Comparison of ENCODE assay signal across 17 mouse cellular contexts in the genomic region with DNA sequence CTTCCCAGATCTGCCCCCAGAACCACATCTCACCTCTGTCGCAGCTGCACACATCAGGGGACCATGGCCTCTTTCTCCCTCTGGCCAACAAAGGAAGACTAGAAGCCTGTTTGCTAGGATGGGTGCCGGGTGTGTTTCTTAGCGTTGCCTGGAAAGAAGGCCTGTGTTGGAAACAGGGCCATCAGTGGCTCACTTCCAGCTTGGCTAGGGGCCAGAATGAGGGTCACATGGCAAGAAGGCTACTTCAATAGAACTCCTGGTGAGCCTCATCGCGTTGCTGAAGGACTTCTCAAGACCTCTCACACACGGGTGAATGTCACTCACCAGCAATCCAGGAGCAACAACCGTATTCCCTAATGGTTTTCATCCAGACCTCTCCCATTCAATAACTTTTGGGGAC.
DNase-seq lines count a peak whose midpoint lies in the region; ATAC-seq and TF ChIP-seq lines count a peak whose summit lies in the region.
"Had no signal": no experiment of that assay in that cellular context is flagged by ENCODE, and none has a peak within 500 bp of the region (broad histone marks: within the 10 kb centered on the region; RNA-seq: fewer than 3 reads in every experiment).

No protein-coding gene starts in this region.

- TF ChIP-seq CTCF in brain, embryonic 14.5 days (IDR thresholded peaks at IDR 0.05; ENCODE audit: borderline replicate concordance, extremely low read depth, insufficient read depth, insufficient read length) = no peak

- peaks cover 4% of the 10 kb centered on the region; the same call in 1 of the 2 replicates for H3K27me3 ChIP-seq in midbrain, embryonic 14.5 days (ENCODE audit: control insufficient read depth, insufficient read depth, low read length)
- H3K27me3 ChIP-seq in midbrain, embryonic 10.5 days (ENCODE audit: low read depth, poor library complexity, severe bottlenecking) = peaks cover 38% of the 10 kb centered on the region
- H3K27me3 ChIP-seq: embryonic facial prominence, embryonic 15.5 days; Patski had no signal

- DNase-seq in cerebellum, adult 9-10 months = peak; percentile 6
- no peak for DNase-seq in cerebellum, adult 11 months
- DNase-seq in kidney, postnatal 10 days = peak; percentile 37
- no peak for DNase-seq in kidney, adult 8-10 months
- DNase-seq in midbrain, embryonic 14.5 days = peak; percentile 58
- DNase-seq in midbrain, embryonic 10.5 days (ENCODE audit: low spot score) = no peak
- DNase-seq in brain, embryonic 14.5 days (ENCODE audit: low read depth) = peak; percentile 70
- DNase-seq: thymus, postnatal 25 days had no signal

- no peaks in the 10 kb centered on the region for H3K36me3 ChIP-seq in midbrain, embryonic 14.5 days (ENCODE audit: control insufficient read depth, insufficient read depth, low read length)
- no peaks in the 10 kb centered on the region for H3K36me3 ChIP-seq in midbrain, embryonic 10.5 days
- H3K36me3 ChIP-seq: embryonic facial prominence, embryonic 15.5 days; forebrain, embryonic 12.5 days; heart, embryonic 13.5 days; intestine, embryonic 15.5 days; limb, embryonic 12.5 days; midbrain, embryonic 15.5 days had no signal

- no peaks in the 10 kb centered on the region for H3K9me3 ChIP-seq in midbrain, embryonic 14.5 days (ENCODE audit: control insufficient read depth, low read length)
- no peaks in the 10 kb centered on the region for H3K9me3 ChIP-seq in midbrain, embryonic 10.5 days (replicated peaks)
- H3K9me3 ChIP-seq: embryonic facial prominence, embryonic 15.5 days; forebrain, embryonic 12.5 days; heart, embryonic 13.5 days; intestine, embryonic 15.5 days; limb, embryonic 12.5 days; midbrain, embryonic 15.5 days had no signal

- no peak overlapping the region for H3K4me3 ChIP-seq in midbrain, embryonic 14.5 days (replicated peaks; ENCODE audit: low read depth, low read length)
- no peak overlapping the region for H3K4me3 ChIP-seq in midbrain, embryonic 10.5 days
- H3K4me3 ChIP-seq: embryonic facial prominence, embryonic 15.5 days; forebrain, embryonic 12.5 days; heart, embryonic 13.5 days; intestine, embryonic 15.5 days; limb, embryonic 12.5 days; midbrain, embryonic 15.5 days had no signal

- H3K4me2 ChIP-seq in midbrain, embryonic 14.5 days (ENCODE audit: low read length) = no peak overlapping the region
- H3K4me2 ChIP-seq: embryonic facial prominence, embryonic 15.5 days; forebrain, embryonic 12.5 days; heart, embryonic 13.5 days; intestine, embryonic 15.5 days; limb, embryonic 12.5 days; midbrain, embryonic 15.5 days had no signal

- TF ChIP-seq POLR2A in brain, embryonic 14.5 days (IDR thresholded peaks at IDR 0.05; ENCODE audit: borderline replicate concordance, extremely low read depth, insufficient read depth, insufficient read length, poor library complexity, severe bottlenecking) = no peak

- peaks cover 6% of the 10 kb centered on the region; the same call in 1 of the 2 replicates for H3K4me1 ChIP-seq in midbrain, embryonic 14.5 days (ENCODE audit: control insufficient read depth, insufficient read depth, low read length)
- peaks cover 45% of the 10 kb centered on the region for H3K4me1 ChIP-seq in midbrain, embryonic 10.5 days
- H3K4me1 ChIP-seq: heart, embryonic 13.5 days; intestine, embryonic 15.5 days; limb, embryonic 12.5 days had no signal

- no peak overlapping the region for H3K9ac ChIP-seq in midbrain, embryonic 14.5 days (replicated peaks; ENCODE audit: low read length)
- H3K9ac ChIP-seq: embryonic facial prominence, embryonic 15.5 days; forebrain, embryonic 12.5 days; heart, embryonic 13.5 days; intestine, embryonic 15.5 days; limb, embryonic 12.5 days; liver, embryonic 14.5 days; midbrain, embryonic 15.5 days had no signal

- no peak for ATAC-seq in midbrain, embryonic 14.5 days (ENCODE audit: low FRiP score, low TSS enrichment)
- ATAC-seq: intestine, embryonic 15.5 days; midbrain, embryonic 15.5 days had no signal

- WGBS in midbrain, embryonic 14.5 days = 65% methylated on average over 7 of the region's 7 CpGs
- WGBS in midbrain, embryonic 10.5 days = 72% methylated on average over 7 of the region's 7 CpGs

- no peak overlapping the region for H3K27ac ChIP-seq in midbrain, embryonic 14.5 days (replicated peaks; ENCODE audit: low read depth, low read length)
- H3K27ac ChIP-seq in midbrain, embryonic 10.5 days (replicated peaks) = no peak overlapping the region
- H3K27ac ChIP-seq: embryonic facial prominence, embryonic 15.5 days; forebrain, embryonic 12.5 days; heart, embryonic 13.5 days; intestine, embryonic 15.5 days; limb, embryonic 12.5 days; liver, embryonic 14.5 days; macrophage; midbrain, embryonic 15.5 days had no signal

Comparison
In these comparisons a context has a peak if more than half of its experiments do, and no peak if none do; other contexts are left out.
1. DNase-seq: peak in cerebellum, adult 9-10 months (single experiment), kidney, postnatal 10 days (single experiment), midbrain, embryonic 14.5 days (single experiment) and brain, embryonic 14.5 days (single experiment); none in cerebellum, adult 11 months (single experiment), kidney, adult 8-10 months (0 of 2) and midbrain, embryonic 10.5 days (single experiment).